Mouse (Mus musculus) telencephalon, adult 2 months (tissue): ENCODE data around the gene Nell2.

ENCODE experiments used
- DNase-seq: peaks from one replicate; pipeline ENCODE4 v3.0.0-alpha.2; 2011; ENCODE audit warnings: low read depth, low spot score

The Nell2 gene

DNA sequence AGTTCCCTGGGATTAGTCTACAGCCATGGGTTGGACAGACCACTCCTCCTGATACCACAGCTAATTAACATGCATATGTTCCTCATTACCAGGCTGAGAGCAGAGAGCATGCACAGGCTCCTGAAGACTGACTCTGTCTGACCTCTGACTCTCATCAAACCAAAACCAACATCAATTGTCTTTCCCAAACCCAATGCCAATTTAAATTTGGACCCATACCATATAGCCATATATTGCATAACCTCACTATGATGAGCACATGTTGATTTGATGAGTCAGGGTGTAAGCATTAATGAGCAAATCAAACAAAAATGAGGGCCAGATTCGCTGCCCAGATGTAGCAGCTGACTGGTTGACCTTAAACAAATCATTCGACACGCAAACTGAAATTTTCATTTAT is 51.9 kb downstream of the Nell2 start:
- DNase-seq = no peak

GRCm38 (mm10) chr15:95473976-95474375 is 54.4 kb downstream of the Nell2 start:
- DNase-seq = peak; percentile 85

- no peak for DNase-seq
Observed at GRCm38 (mm10) chr15:95467195-95467594, 61.2 kb downstream of the Nell2 start.

GRCm38 (mm10) chr15:95460041-95460566 is 68.3 kb downstream of the Nell2 start:
- DNase-seq = no peak

GRCm38 (mm10) chr15:95444586-95444985 is 83.8 kb downstream of the Nell2 start:
- no peak for DNase-seq

GRCm38 (mm10) chr15:95437740-95438139 is 90.6 kb downstream of the Nell2 start:
- DNase-seq = peak; percentile 21

GRCm38 (mm10) chr15:95436261-95436660 is 92.1 kb downstream of the Nell2 start:
- DNase-seq = no peak

DNA sequence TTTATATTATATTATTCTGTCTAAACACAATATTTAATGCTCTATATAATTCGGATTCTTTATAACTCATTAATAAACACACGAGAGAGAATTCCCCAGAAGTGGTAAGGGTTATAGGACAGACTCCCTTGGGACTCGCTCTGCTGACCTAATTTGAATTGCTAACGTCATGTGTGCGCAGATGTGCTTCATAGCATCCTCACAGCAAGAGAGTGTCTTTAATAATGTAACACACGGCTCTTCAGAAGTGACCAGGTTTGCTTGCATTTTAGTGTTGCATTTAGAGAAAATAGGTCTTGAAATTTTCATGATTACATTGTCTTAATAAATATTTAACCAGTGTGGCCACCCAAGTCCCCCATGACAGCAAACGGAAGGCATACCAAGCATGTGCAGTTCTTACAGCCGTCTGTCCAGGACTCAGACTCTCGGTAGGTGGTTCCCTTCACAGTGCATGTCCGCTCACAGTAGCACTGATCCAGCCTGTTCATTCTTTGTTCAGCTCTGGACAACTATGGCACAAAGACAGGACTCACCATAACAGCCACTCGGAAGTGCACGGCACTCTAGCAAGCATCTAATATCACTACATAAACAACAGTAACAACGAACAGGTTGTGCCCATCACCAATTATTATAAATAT is 97.1 kb downstream of the Nell2 start:
- DNase-seq = no peak

DNA sequence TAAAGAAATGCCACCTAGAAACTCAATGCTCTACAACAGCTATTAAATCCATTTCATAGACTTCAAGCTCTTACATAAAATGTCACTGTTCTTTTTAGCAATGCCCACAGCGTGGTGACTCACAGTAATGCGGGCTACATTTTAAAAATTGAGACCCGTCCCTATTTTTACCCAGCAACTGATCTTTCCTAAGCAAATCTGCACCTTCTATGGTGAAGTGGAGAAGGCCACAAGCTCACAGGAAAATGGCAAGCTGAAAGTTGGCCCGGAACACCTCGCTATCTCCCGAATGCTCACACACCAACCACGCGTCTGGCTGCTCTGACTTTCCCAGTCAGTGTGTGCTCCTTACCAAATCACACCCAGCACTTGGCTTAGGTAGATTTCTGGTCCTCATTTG is 98.4 kb downstream of the Nell2 start:
- peak; percentile 50 for DNase-seq

DNA sequence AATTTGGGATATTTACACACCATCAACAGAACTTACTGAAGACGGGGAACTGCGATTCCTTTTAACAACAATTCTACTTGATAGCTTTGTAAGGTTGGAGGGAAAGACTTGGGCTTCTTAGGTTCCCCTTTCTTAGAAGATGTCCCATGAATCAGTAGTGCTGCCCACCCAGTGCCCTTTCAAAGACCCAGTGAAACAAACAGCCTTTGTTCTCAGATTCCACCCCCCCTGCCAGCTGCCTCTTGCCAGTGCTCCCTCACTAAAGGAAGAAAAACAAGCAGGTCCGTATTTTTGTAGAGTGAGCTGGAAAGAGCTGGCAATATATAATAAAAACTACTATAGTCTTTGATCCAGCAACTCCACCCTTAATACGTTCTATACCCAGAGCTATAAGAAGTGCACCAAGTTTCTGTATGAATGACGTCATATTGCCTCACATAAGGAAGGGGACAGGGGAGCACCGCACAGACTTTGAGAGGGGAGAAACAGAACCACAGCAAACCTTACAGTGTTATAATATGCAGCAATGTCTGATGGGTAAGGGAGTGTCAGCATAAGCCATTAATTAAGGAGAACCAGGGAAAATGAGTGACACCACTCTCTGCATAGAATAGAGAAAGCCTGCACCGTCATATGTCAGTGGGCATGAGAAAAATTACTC is 100.2 kb downstream of the Nell2 start:
- no peak for DNase-seq

DNA sequence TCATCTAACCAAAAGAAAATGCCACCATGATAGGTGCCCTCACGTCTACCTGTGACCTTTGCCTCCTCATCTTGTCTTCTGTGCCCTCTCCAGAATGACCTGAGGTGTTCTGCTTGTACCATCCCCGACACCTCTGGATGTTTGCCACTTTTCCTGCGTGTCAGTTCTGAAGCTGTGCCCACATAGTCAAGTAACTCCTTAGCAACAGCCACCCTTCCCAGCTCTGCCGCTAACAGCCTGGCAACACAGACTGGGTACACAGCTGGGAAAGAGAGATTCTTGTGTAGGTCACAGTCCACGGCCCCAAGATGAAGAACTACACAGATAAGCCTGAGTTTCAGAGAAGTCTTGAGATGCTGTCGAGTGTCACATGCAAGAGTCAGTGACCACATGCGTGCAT is 103.3 kb downstream of the Nell2 start:
- no peak for DNase-seq

- DNase-seq = no peak
Observed at GRCm38 (mm10) chr15:95422226-95422950, 106.0 kb downstream of the Nell2 start.

DNA sequence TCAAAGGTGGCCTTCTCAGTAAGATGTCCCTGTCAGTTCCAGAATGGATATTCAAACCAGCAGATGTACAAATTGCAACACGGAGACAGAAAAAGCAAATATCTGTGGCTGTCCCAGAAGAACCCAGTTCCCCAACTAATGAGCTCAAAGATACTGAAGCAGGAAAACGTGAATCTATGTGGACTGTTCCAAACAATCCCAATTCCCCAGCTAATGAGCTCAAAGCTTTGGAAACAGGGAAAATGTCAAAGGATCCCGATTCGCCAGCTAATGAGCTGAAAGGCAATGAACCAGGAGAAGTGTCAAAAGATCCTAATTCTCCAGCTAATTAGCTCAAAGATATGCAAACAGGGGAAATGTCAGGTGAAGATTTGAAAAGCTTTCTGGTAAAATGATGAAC is 109.7 kb downstream of the Nell2 start:
- no peak for DNase-seq

DNA sequence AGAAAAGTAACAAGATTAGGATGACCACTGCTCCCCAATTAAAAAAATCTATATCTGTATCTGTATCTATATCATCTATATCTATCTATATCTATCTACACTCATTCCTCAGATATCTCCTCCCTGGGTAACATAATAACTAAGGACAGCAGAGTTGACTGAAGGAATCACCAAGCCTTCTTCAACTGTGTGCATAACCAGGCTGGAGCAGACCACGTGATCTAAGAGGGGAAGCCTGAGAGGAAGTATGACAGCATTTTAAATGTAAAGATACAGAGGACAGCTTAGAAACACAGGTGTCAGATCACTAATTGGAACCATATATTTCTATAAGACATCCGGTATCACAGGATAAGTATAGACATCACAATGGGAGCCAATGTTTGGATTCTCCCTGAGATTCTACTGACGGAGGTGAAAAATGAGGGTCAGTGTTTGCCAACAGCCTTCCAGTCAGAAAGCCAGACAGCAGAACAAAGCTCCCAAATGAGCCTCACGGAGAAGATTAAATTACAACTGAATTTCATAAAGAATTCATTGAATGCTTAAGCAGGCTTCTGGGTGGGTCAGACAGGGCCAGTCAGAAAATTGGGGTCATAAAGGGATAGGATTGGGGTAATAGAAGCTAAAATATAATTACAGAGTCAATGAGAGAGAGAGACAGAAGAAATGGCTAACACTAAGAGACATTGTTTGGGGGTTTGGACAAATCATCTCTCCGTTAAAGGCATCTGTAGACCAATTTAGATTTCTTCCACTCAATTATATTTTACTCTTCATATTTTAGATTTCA is 116.2 kb downstream of the Nell2 start:
- DNase-seq = no peak

- DNase-seq = no peak
Observed at GRCm38 (mm10) chr15:95410213-95410843, 118.0 kb downstream of the Nell2 start.

DNA sequence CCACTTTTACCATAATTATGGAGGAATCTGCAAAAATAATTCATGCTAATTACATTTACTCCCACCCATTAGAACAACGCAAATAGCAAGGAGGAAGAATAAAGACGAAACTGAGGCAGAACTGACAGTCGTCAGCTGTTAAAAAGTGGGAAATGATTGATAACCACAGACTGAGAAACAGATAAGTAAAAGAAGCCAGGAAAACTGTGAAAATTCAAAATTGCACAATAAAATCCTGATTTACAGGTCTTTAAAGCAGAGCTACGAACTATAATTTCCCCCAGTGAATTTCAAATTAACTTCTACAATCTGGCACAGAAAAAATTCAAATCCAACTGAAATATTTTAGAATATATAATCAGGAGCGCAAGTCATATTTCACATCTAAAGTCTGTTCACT is 138.0 kb downstream of the Nell2 start:
- no peak for DNase-seq

- no peak for DNase-seq
Observed at GRCm38 (mm10) chr15:95388950-95389349, 139.4 kb downstream of the Nell2 start.

- DNase-seq = no peak
Observed at GRCm38 (mm10) chr15:95380859-95381258, 147.5 kb downstream of the Nell2 start.

- DNase-seq = no peak
Observed at GRCm38 (mm10) chr15:95370720-95371395, 157.5 kb downstream of the Nell2 start.

DNA sequence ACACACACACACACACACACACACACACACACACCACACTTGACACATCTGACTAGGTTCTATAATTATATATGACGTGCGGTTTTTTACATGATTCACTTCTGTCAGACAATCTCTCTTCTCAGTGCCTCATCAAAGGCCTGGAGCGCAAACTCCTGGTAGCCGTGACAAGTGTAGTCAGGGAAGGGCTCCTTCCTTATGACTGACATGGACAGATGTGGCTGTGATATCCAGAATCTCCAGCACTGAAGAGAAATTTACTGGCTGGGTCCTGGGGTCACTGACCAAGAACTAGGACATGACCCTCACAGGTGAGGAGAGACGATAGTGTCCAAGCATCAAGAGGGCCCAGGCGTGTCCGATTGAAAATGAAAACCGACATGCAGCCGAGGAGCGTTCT is 160.2 kb downstream of the Nell2 start:
- DNase-seq = no peak

- DNase-seq = no peak
Observed at GRCm38 (mm10) chr15:95366506-95366905, 161.9 kb downstream of the Nell2 start.
